Mouse (Mus musculus) cerebellum, postnatal 4 days (tissue): ENCODE measurements at regions not wholly inside any gene's neighbourhood (a gene's known extent, or its start where the extent isn't known, plus 50 kb on each side); places are given as distances from the start of the nearest gene placed in this dataset.

ENCODE experiments used
- DNase-seq, 2 experiments: peaks; one replicate each; pipeline ENCODE4 v3.0.0; 2022; ENCODE audit warnings: low spot score in 2 of 2, mixed read lengths in 1 of 2

DNA sequence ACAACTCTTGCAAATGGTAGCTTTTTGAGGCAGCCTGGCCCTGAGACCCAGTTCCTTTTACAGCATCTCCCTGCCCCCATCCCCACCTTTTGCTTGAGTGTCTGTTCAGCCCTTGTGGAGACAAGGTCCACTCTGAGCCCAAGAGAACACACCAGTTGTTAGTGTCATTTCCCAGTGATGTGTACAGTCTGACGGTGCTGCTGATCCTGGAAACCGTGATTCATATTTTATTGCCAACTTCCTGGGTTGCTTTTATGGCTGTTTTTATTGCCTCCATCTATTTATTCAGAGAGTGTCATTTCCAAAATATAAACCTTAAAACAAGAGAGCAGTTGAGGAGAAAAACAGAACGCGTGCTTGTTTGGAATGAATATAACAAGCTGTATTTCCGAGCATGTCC, 309.6 kb upstream of the Isl1 start:
- no peak for DNase-seq

DNA sequence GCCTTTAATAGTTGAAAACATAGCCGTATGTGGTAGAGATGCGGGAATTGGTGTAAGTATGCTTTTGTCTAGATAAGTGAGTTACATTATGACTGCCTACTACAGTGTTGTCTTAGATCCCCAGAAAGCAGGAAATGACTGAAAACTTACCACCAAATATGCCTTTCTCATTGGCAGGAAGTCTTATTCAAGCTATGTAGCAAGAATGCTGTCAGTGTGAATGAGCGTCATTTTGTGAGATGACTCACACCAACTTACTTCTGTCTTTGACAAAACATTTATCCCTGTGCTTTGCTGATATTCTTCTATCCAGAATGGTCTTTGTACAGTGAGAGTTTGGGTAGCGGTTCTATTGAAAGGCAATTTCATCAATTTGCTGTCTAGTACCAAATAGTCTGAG, 286.9 kb upstream of the Isl1 start:
- DNase-seq: no peak

DNA sequence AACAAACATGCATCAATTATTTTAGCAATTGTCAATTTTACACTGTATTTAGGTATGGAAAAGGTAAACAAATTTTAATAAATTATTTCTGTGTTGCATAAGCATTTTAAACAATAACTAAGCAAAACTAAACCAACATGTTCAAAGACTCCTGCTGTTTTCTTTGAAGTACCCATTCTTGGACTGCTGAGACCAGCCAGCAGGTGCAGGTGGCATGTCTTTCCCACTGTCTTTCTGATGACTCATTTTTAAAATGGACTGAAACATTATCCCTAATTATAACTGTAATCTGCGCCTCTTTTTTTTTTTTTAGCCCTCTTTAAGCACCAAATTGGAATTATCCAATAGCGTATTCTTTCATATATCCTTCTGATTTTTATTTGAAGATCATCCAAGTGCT, 286.0 kb upstream of the Isl1 start:
- DNase-seq: no peak

DNA sequence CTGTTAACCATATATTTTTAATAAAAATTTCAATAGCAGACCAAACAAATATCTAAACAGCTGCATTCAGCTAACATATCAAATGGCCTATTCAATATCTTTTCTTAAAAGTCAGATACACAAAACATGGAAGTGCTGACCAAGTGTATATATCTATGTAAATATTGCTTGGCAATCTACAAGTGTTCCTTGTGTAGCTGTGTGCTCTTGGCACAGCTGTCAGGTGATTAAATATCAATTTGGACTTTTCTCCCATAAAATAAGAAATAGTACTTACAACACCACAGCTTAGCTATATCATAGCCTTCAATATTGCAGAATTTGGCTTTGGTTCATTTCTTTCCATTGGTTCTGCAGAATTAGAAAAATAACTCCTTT, 266.5 kb upstream of the Isl1 start:
- no peak for DNase-seq

DNA sequence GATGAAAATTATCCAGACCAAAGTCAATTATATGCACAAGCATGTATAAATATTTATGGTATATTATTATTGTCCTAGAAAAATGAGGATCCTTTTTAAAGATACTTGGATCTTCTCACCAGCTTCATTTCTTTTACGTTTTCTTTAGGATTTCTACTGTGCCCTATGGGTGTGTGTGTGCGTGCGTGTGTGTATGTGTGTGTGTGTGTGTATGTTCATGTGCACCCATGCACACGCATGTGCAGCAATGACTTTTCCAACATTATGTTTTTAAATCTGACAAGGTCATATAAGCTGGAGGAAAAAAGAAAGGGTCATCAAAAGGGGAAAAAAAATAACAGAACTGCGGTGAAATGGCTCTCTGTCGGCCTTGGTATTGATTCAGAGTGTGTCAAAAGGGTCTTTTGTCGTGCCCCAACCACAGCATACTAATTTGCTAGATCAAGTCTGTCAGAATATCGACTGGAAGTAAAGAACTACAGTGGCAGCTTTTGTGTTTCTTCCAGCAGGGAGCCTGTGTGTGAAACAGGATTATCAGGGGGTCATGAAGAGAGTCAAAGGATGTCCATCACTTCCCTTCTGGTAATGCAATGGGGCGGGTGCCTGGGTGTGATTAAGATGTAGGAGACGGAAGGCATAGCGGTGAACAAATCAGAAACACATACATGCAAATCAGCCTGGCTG, 265.9 kb upstream of the Isl1 start:
- DNase-seq: no peak

DNA sequence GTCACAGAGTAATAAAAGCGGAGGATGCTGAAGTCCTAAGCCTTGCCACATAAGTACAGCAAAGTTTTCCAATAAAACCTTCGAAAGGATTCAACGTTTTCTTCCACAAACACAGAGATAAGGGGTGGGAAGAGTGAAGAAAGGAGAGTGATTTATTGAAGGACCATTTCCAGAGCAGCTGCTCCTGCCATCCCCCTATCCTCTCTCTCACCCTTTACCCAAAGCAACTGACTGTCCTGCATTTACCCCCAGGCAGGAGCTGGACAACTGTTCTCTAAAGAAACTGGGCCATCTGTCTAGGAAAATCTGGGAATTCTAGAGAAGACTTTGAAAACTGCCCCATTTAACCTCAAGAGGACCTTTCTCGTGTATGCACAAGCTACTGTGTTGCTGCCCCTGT, 245.6 kb upstream of the Isl1 start:
- DNase-seq: no peak

DNA sequence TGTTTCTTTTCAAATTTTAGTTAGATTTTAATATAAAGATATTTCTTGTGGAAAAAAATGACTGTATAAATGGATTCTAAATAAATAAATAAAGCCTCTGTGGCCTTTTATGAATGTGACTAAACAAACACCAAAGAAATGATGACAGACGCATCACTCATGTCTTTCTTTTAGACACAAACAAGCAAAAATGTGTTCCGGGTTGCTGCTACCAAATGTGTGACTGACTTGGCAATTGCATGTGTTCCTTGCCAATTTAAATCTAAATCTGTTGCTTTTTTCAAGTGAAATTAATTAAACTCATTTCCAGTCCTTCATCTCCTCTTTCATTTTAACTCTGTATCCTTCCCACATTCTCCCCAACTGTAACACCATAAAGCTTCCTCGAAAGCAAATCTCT, 225.7 kb upstream of the Isl1 start:
- DNase-seq: no peak

DNA sequence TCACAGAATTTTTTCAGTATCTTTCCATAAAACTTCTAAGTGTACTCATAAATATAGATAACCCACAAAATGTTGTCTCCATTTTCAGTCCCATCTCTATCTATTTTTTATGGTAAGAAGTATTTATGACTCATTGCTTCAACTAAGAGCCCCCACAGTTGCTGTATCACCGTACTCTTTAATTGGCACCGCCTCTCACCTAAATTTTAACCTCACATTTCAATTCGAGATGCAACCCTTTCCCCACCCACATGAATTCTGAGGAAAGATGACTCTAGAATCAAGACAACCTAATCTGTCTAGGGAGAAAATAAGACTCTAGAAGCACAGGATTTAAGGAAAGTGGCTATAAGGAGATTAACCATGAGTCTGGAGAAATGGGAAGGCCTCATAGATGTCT, 223.7 kb upstream of the Isl1 start:
- DNase-seq: no peak

DNA sequence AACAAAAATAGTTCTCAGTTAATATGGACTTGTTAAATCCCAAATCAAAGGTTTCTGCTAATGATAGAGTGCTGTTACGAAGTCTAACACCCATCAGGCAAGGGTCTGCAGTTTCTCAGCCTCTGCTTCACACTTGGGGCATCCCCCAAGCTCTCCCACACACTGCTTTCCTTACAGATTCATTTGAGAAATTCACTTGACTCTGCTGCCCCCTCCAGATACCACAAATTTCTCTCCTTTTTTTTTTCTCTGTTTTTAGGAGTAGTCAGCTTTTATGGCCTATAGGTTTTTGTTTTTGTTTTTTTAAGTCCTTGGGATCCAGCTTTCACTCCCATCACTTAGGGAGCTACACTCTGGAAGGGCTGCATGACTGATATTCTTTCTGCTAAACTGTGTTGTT, 218.8 kb upstream of the Isl1 start:
- no peak for DNase-seq

DNA sequence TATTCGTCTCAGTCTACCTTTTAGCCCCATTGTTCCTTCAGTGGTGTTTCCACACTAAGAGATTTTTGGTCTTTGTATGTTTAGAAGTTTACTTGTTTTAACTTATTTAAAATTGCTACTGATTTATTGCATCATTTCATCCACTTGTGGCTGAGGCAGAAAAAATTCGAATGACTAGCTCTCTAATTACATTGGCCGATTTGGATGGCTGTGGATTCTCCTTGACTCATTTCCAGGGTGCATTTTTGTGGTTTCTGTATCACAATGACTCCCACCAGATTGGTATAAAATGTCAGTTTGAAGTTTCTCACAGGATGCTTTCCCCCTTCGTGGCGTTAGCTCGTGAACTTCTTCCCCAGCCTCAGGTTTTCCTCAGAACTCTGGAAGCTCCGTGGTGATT, 217.5 kb upstream of the Isl1 start:
- DNase-seq: no peak

DNA sequence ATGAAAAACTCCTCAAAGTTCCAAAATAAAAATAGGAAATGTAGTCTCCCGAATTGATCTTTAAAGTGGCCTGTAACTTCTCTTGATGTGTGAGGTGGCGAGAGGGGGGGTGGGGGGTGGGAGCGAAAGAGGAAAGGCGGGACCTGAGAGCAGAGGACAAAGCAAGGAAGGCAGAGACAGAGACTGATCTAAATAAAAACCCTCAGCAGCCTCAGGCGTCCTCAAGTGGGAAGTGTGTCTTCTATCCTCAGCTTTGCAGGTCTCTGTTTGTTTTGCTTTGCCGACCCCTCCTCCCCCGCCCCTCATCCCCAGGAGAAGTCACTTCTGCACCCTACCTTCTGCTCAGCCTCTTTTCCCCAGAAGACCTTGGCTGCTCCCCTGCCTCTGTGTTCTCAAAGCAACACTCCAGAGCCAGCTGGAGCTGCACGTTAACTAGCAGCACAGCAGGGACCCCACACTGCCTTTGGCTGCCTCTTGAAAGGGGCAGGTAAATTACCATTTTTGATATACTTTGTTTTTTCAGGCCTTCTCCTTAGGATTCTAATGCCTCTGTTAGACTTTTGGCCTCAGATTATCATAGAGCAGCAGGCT, 214.3 kb upstream of the Isl1 start:
- DNase-seq: no peak

DNA sequence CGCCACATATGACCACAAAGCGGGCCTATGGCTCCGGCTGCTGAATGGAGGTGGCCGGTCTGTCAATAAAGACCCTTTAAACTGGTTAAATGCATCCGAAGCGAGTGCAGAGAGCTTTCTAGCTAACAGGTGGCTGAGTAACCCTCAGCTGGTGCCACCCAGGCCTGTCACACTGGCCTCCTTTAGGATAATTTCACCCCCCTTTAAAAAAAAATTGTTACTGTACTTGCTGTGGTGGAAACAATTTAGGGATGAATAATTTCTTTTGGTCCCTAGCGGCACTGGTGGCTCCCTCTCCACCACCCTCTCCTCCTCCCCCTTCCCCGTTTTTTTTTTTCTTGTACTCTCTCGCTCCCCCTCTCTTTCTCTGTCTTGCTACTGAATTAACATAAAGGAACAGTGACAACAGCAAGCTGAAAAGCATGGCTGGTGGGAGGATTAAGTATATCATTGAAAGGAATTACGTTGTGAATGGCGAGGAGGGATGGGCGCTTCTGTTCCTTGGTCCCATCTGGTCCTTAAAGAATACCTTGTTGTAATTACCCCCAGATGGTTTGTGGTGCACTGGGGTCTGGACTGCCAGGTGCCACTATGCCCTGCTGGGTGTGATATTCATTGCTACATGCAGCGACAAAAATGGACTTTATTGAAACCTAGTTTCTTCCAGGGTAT, 205.3 kb upstream of the Isl1 start:
- peak in 1 of 2 experiments; percentile 16 for DNase-seq

DNA sequence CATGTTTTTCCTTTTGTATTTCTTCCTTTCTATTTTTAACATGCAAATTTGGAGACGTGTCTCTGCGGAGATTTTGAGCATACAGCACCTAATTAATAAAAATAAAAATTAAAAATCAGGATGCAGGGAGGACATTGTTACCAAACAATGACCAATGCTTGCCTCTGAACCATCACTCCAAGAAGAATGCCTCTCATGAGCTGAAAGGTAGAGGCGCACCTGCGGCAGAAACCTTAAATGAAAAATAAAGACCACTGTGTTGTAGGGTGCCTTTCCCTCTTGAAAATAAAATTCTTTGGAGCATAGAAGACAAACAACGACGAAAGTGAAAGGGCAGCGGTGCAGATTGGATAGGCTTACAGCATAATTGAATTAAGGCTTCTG, 204.8 kb upstream of the Isl1 start:
- DNase-seq: no peak

DNA sequence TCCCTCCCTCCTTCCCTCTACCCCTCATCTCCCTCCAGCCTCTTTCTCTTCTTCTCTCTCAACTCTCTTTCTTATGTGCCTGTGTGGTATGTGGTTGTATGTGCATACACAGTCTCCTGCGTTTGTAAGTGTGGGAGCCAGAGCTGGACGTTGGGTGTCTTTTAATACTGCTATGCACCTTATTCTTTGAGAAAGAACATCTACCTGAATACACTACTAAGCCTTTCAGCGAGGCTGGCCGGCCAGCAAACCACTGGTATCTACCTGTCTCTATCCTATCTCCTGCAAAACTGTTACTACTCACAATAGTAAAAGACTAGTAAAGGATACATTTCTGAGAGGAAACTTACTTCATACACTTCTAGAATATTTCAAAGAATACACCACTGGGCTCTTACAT, 202.9 kb upstream of the Isl1 start:
- no peak for DNase-seq

DNA sequence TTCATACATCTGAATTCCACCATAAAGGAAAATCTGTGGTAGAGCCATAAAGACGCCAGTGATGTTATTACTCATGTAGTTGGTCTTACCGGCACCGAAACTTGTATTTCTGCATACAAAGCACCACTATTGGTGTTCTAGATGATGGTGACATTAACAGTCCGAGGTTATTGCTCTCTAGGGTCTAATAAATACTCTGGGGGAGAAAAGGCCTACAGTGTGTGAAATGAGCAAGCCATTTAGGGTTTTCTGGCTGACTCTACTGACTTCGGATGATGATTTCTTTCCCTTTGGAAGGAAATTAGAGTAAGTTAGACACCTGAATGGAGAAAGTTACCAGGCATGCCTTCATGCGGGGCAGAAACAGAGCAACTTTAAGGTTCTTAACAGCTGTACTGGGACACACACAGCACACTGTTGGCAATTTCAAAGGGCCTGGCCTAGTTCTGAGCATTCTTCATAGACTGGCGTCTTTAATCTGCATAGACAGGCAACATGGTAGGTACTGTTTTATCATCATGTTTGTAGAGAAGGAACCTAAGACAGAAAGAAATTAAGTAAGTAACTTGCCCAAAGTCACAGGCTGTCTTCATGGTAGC, 198.8 kb upstream of the Isl1 start:
- DNase-seq: no peak

DNA sequence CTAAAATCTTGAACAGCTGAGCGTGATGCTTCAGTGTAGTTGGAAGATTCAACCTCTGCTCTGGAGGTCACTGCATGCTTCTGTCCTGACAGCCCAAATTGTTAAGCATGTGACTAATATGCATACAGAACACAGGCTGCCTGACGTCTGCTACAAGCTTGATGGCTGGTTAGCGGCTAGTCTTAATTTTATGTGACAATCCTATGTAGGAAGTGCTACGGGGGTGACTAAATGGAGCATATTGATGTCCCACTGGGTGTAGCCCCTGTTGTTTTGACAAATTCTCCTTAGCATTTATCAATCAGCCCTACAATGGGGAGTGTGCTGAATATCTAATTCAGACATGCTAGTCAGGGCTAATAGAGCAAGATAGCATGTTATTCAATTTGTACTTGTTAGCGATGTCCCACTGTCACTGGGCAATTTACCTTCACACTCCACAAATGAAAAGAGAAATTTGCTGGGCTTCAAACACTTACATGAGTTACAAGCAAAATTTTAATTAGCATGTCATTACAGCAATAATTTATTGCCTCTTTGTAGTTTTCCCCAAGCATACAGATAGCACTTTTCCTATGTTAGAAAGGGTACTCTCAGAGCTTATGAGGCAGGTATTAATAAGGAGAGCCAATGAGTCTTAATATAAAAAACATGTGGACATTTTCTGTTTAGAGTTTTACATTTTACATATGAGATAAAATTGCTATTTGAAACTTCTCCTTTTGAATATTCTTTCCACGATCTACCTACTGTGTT, 188.3 kb upstream of the Isl1 start:
- no peak for DNase-seq

DNA sequence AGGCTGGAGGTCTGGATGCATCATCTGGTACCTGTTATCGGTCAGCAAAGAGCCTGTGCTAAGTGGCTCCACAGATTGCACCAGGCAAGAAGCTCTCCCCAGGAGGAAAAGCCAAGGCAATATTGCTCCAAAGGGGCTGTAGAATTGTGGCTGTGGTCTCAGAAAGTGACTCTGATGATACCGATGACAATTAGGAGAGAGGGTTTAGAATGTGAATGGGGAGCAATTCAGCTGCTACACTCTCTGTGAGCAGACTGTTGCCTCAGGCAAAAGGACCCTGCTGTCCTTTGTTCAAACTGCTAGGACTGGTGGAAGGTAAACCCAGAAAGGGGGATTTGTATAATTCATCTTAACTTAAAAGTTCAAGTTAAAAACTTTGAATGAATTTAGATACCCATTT, 186.2 kb upstream of the Isl1 start:
- no peak for DNase-seq

DNA sequence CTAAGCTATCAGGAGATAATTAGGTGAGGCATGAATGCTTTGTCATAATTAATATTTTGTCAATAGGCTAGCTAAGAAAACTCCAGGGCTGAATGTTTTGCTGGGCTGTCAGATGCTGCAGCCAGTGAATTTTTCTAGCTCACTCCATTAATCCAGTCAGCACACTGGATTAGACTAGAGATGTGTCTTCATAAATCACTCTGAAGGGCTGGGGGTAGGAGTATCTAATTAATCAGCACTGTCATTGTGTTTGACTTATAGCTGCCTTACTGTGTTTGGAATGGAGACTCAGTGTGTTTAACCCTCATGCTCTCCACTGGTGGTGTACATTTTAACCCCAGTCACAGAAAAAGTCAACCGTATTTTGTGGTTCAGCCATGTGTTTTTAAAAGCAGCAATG, 179.9 kb upstream of the Isl1 start:
- no peak for DNase-seq

DNA sequence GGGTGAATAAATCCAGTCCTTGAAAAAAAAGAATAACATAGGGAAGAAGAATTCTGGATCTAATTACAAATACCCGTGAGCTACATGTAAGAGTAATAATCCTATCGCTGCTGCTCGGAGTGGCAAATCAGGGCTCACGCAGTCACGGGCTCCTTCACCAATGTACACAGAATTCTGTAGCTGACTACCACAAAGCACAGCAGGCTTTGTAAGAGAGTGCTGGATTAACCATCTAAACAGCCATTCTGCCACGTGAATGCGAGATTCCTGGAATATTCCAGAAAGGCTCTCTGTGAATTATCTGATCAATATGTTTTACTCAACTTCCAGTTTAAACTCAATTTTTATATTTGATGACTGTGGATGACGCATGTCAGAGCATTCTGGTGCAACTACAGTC, 165.1 kb upstream of the Isl1 start:
- no peak for DNase-seq

DNA sequence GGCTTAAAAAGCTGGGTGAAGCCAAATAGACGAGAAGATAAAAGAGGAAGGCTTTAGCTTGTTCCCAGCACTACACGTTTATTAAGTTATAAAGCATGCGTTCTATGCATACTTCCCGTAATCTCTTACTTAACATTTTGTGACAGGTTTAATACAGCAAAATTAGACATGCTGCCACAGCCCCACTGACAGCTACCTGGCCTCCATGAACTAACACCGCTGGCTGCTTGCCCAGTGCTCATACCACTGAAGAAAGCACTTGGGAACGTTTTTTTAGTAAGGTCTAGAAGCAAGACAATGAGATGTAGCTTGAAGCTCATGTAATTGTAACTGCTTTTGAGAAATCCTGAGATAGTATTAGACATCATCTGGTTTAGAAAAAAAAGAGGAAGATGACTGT, 152.3 kb upstream of the Isl1 start:
- DNase-seq: no peak

DNA sequence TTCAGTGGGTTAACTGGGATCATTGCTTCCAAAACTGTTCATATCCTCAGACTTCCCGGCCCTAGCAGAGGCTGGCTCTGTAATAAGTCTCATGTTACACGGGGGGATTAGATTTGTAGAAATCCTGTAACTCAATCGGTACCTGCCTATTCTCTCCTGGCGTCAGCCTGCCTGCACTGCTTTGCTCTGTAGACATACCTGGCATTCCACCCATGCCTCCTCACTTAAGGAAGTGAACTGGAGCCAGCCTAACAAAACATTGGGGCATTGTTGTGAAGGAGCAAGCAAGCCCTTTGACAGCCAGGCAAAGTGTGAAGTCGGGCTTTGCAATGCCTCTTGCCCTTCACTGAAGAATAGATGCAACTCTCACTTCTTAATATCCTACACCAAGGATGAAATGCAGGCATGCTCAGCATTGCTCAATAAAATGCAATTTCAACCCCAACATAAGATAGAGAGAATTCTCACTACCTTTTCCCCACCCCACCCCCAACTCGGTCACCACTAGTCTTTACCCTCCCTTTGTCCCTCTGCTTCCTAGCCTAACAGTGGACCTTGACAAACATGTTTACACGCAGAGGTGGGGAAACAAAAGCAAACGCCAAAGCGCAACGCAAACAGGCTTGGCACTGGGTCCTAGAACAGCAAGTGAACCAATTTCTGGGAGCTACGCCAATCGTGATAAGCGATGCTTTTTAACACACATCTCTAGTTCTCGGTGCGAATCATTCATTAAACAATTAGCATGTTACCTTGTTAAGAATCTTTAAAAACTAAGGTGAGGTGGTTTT, 133.9 kb upstream of the Isl1 start:
- DNase-seq: peak in 1 of 2 experiments; percentile 9

DNA sequence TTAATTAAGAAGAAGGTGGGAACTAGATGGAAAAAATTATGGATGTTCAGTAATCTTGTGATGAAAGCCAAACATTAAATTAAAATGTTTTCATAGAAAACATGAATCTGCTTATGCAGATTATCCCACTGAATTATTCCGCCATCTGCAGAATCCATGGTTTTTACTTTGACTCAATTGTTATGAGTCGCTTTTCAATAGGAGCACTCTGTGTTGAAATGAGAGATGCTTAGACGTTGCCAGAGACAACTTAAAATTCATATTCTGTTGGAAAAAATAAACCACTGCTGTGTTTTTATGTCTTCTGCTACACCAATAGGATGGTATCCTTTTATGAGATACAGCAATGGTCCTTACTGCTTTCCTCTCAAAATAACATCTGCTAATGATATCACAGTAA, 108.3 kb upstream of the Isl1 start:
- no peak for DNase-seq
